Mouse (Mus musculus): ENCODE data around the gene Nup85.
"Not testable (repeated sequence)": the region's sequence is repeated elsewhere in the genome, so short reads cannot be mapped to it uniquely, and the experiment has no call there.

Gene Nup85

GRCm38 (mm10) chr11:115564064-115564809 is at the start of gene Nup85:
TSS of gene Nup85 (plus strand) at chr11:115564434.
- peak; percentile 95 for DNase-seq (ENCODE audit: low read depth, low spot score)

GRCm38 (mm10) chr11:115515021-115515420 is 49.2 kb upstream of the Nup85 start:
- no peak for DNase-seq (ENCODE audit: low read depth, low spot score)

DNA sequence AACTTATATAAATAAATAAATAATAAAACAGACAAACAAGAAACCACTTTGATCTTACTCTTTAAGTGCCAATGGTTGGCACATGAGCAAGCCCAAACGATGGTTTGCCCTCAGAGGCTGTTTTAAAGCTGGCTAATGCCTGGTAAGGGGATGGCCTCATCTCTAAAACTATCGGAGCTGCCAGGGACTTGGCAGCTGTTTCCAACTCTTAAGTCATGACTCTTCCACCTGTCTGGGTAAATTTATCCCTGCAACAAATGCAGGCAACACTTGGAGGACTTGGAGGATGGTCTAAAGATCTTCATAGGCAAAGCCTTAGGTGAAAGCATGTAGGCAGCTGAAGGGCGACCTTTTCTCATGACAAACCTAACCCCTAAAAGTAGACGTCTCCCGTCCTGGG is 47.3 kb upstream of the Nup85 start:
- DNase-seq (ENCODE audit: low read depth, low spot score) = no peak

GRCm38 (mm10) chr11:115518693-115519092 is 45.5 kb upstream of the Nup85 start:
- no peak for DNase-seq (ENCODE audit: low read depth, low spot score)

GRCm38 (mm10) chr11:115519581-115519980 is 44.7 kb upstream of the Nup85 start:
- no peak for DNase-seq (ENCODE audit: low read depth, low spot score)

GRCm38 (mm10) chr11:115520218-115520617 is 44.0 kb upstream of the Nup85 start:
- no peak for DNase-seq (ENCODE audit: low read depth, low spot score)

- DNase-seq (ENCODE audit: low read depth, low spot score) = no peak
These were observed 43.2 kb upstream of the Nup85 start for GRCm38 (mm10) chr11:115521080-115521479.

- DNase-seq (ENCODE audit: low read depth, low spot score) = no peak
These were observed 42.0 kb upstream of the Nup85 start for GRCm38 (mm10) chr11:115522238-115522637.

- no peak for DNase-seq (ENCODE audit: low read depth, low spot score)
These were observed 41.5 kb upstream of the Nup85 start for GRCm38 (mm10) chr11:115522703-115523102.

- not testable (repeated sequence) for DNase-seq (ENCODE audit: low read depth, low spot score)
These were observed 37.8 kb upstream of the Nup85 start for GRCm38 (mm10) chr11:115526446-115526845.

DNA sequence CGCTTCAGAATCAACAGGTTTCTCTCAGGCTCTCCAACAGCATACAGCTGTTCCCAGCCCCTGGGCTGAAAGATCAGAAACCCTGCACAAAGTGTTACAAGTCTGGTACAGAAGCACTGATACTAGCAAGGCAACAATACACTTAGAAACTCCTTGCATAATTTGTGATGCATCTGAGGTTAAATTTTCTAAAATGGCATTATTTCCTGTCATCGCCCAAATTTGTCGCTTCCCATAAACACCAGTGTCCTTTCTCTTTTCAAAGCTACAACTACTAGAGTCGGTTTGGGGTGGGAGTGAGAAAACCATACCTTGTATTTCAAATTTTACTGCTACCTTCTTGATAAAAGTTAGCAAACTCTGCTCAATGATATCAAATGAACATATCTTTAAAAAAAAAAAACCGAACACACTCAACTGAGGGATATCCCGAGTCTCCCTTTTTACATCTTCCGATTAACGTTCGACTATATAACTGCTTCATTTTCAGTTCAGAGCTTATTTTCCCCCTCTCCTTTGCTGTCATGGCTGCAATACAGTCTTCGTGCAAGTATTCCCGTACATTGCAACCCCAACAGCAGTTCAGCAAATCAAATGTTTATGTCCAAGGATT is 29.4 kb upstream of the Nup85 start:
- DNase-seq (ENCODE audit: low read depth, low spot score) = no peak

- peak; percentile 58 for DNase-seq (ENCODE audit: low read depth, low spot score)
These were observed 28.7 kb upstream of the Nup85 start for GRCm38 (mm10) chr11:115535401-115536037.

DNA sequence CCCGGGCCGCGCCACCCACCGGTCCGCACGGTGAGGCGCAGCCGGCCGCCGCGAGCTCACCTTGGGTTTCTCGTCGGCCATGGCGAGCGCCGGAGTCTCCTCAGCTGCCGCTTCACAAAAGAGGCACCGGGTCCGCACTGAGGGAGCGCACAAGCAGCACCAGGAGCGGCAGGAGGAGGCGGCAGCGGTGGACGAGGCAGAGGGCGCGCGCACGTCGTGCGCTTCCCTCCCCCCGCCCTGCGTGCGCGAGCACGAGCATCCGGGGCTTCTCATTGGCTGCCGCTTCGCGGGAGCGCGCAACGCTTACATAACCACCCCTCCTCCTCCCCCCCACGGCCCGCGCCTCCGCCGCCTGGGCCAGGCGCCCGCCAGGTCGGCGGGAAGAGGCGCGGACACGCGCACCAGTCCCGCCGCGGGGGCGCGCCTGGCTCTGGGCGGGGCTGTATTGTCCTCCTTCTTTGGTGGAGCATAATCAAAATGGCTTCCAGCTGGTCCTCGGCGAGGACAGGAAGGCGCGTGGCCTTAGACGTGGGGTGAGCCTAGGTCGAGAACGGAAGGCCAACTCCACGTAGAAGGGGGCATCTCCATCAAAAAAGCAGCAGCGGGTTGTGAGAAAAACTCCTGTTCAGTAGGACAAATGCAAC is 28.1 kb upstream of the Nup85 start, which contains the start of gene Sumo2:
Sumo2 (minus strand) TSS at position 239 of the 644 bp plus-strand sequence.
- peak; percentile 99 for DNase-seq (ENCODE audit: low read depth, low spot score)

- no peak for DNase-seq (ENCODE audit: low read depth, low spot score)
These were observed 27.2 kb upstream of the Nup85 start for GRCm38 (mm10) chr11:115536856-115537568.

DNA sequence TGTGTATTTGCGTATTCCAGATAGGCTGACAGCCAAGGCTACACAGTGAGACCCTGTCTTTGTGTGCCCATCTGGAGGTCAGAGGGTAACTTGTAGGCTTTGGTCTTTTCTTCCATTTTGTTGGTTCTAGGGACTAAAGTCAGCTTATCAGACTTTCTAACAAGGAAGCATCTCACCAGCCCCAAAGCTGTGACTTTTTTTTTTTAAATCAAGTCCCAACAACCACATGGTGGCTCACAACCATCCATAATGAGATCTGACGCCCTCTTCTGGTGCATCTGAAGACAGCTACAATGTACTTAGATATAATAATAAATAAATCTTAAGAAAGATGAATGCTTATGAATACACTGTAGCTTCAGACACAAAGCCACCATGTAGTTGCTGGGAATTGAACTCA is 26.2 kb upstream of the Nup85 start:
- DNase-seq (ENCODE audit: low read depth, low spot score) = no peak

DNA sequence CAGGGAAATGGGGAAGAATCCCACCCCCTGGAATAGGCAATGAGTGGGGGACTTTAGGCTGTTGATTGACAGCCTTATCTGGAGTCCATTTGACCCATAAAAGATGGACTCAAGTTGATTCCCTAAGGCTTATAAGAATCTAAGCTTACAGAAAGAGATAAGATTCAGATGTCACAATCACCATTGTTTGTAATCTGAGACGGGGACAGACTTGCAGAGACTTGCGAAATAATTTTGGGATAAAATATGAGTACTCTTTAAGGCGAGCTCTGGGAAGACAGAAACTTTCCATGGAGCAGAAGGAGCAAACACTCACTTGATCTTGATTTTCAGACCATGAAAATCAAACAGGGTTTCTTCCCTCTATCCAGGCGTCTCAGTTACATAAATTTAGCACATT is 20.7 kb upstream of the Nup85 start:
- no peak for DNase-seq (ENCODE audit: low read depth, low spot score)

DNA sequence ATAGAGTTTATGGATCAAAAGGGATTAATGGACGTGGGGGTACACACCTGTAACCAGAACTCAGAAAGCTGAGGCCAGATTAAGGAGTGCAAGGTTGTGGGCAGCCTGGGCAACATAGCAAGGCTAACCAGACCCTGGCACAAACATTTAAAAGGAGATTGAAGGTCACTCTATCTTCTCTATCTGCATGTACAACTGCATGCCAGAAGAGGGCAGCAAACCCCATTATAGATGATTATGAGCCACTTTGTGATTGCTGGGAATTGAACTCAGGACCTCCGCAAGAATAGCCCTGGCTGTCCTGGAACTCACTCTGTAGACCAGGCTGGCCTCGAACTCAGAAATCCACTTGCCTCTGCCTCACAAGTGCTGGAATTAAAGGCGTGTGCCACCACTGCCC is 11.5 kb upstream of the Nup85 start:
- no peak for DNase-seq (ENCODE audit: low read depth, low spot score)

GRCm38 (mm10) chr11:115555717-115556116 is 8.5 kb upstream of the Nup85 start:
- DNase-seq (ENCODE audit: low read depth, low spot score) = no peak

DNA sequence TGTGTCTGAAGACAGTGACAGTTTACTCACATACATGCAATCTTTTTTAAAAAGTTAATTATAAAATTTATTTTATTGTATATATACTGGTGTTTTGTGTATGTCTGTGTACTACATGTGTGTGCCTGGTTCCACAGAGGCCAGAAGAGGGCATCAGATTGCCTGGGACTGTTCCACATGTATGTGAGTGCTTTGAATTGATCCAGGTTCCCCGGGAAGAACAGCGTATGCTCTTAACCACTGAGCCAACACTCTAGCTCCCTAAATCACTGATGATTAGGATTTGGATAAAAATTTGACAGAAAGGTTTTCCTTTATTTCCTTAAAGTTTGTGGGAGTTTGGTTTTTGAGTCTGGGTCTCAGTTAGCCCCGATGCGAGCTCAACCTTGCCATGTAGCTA is 828 bp upstream of the Nup85 start:
- DNase-seq (ENCODE audit: low read depth, low spot score) = peak; percentile 26

DNA sequence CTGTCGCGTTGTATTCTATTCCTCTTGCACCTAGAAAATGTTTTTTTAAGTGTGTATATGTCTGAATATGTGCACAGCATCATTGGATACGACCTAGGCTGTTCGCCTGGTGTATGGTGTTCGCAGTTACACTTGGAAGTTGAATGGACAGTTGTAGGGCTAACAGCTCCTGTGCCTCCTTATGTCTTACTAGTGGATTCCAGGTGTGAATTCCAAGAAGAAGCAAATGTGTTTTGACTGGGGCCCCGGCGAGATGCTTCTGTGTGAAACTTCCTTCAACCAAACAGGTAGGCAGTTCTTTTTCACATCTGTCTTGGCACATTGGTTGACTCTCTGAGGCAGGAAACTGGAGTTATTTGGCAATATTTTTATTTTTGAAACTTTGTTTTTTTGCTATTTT is 727 bp downstream of the Nup85 start:
- no peak for DNase-seq (ENCODE audit: low read depth, low spot score)

- DNase-seq (ENCODE audit: low read depth, low spot score) = no peak
These were observed 14.8 kb downstream of the Nup85 start for GRCm38 (mm10) chr11:115579080-115579479.
